Mouse (Mus musculus) T-helper 17 cell (primary cell): ENCODE data around the gene Ly6g6f.

Experiments
- in situ Hi-C, 2 experiments: fragments of 300-600 bp; cut with MboI, MseI; formaldehyde crosslinking; loops; 1 replicate in 1 of 2; 2 replicates in 1 of 2; pipeline ENCODE4 v1.15.1; 2025; ENCODE audit warnings: high pct_unique_total_duplicates in 2 of 2

Ly6g6f gene

GRCm38 (mm10) chr17:35077786-35078233 lies 7.6 kb downstream of the Ly6g6f start, which contains the start of gene Ly6g6d:
TSS of gene Ly6g6d (minus strand) at chr17:35078065.
- in situ Hi-C loops, result no loop called here

DNA sequence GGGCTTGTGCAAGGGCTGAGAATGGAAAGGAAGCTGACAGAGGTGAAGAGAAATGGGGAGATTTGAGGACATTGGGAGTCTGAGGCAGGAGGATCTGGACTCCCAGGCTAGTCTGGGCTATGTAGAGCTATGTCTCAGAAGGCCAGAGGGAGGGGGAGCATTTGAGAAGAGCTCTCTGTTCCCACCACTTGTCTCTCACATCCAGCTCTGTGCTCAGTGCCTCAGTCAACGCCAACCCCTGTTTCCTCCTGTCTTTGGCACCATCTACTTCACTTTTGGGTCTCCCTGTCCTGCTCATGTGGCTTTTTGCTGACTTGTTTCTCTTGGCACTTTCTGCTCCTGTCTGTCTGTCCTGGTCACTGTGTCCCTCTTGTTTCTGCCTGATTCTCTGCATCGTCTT lies 8.1 kb downstream of the Ly6g6f start:
- in situ Hi-C loops, result no loop called here

DNA sequence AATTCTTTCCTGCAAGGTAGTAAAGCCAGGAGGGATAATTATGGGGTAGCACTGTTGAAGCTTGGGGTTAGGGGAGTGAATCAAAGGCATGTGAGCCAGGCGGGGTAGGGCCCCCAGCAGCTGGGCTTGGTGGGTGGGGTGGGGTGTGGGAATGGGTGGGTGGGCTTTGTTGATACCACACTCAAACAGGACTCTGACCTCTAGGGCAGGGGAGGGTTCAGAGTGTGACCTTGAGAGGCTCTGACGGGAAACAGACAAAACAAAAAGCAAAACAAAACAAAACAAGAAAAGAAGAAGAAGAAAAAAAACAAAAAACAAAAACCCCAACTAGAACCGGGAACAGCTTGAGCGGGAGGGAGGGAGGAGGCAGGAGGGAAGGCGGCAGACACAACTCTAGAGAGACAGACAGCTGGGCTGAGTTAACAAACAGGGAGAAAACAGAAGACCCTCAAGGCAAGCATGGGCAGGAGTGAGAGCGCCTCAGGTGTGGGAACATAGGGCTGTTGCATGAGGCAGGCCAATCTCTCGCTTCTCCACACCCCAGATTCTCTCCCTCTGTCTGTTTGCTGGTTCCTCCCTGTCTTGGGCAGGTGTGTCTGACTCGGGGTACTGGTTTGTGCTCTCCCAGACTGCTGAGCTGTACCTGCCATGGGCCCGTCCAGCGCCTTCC lies 8.8 kb downstream of the Ly6g6f start, which contains the start of gene Ly6g6e:
Gene Ly6g6e, plus strand, starts transcription at position 396 of the 670 bp plus-strand sequence.
- in situ Hi-C loops, result no loop called here

DNA sequence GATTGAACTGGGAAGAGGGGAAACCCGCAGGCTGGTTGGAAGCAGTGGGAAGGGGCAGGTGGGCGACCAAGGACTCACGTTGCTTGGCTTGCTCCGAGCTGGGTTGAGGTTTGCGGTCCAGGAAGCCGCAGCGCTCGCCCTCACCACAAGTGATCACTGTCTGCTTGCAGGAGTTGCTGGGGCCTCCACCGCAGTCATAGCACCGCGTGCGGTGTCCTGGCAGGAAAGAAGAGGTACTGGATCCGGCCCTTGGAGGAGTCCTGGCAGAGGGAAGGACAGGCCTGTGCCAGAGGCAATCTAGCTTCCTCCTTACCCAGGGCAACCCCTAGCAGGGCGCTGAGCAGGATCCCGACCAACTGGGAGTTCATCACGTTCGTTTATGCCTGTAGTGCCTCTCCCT lies 11.3 kb downstream of the Ly6g6f start:
- in situ Hi-C loops, result no loop called here

DNA sequence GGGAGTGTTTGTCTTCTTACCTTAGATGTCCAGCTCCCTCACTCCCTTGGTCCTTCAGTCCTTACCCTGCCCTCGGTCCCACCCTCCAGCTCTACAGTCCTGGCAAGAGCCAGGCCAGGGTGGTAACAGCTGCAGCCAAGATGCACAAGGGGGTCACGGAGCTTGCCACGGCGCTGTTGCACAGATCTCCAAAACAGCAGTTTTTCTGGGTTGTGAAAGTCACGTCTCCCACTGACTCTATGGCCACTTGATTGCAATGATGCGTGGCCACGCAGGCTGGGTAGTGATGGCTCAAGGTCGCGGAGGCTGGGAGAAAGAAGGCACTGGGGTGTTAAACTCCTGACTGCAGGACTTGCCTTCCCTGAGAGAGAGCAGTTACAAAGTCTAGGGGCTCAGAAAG lies 14.0 kb downstream of the Ly6g6f start:
- in situ Hi-C loops, result no loop called here

DNA sequence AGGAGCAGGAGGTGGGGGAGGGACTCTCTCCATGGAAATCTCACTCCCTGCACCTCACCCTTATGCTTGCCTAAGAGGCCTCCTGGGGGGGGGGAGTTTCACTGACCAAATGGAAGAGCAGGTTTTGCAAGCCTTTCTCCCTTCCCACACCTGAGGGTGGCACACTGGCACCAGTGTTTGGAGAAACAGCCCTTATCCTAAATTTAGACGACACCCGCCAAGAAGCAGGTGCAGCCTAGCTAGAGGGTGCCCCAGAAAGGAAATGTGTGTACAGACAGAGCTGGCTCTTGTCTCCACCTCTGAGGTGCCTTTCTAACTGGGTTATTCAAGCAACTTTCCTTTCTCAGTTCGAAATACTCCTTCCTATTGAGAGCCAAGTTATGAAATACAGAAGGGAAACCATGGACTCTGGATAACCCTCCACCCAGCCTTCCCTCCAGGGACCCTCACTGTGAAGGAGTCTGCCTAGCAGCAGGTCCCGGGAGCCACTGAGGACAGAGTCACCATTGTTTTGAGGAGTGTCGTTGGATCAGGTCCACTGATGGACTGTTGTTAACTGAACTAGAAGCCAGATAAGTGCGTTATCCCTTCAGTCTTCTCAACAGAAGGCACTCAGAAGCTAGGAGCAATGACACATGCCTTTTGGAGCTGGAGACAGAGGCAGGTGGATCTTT lies 14.7 kb downstream of the Ly6g6f start:
- in situ Hi-C loops, result no loop called here

GRCm38 (mm10) chr17:35068213-35068914 lies 17.0 kb downstream of the Ly6g6f start:
- in situ Hi-C loops, result no loop called here

DNA sequence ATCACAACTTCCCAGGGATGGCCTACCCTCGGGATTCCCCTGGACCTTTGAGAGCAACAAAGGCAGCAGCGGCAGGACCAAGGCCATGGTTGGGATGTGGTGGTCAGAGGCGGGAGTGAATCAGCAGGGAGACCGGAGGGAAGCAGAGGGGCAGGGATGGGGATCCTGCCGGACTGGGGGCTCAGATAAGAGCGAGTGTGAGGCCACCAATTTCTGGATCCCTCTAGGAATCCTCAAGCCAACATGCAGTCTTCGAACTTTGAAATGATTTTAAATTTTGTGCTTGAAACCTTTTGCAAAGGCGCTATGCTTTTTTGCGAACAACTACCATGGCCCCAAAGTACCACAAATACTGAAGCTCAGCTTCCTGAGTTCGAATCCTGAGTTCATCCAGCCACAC lies 19.3 kb downstream of the Ly6g6f start, which contains the start of gene Mpig6b:
Gene Mpig6b, minus strand, starts transcription at position 101 of the 400 bp plus-strand sequence.
- in situ Hi-C loops, result no loop called here

DNA sequence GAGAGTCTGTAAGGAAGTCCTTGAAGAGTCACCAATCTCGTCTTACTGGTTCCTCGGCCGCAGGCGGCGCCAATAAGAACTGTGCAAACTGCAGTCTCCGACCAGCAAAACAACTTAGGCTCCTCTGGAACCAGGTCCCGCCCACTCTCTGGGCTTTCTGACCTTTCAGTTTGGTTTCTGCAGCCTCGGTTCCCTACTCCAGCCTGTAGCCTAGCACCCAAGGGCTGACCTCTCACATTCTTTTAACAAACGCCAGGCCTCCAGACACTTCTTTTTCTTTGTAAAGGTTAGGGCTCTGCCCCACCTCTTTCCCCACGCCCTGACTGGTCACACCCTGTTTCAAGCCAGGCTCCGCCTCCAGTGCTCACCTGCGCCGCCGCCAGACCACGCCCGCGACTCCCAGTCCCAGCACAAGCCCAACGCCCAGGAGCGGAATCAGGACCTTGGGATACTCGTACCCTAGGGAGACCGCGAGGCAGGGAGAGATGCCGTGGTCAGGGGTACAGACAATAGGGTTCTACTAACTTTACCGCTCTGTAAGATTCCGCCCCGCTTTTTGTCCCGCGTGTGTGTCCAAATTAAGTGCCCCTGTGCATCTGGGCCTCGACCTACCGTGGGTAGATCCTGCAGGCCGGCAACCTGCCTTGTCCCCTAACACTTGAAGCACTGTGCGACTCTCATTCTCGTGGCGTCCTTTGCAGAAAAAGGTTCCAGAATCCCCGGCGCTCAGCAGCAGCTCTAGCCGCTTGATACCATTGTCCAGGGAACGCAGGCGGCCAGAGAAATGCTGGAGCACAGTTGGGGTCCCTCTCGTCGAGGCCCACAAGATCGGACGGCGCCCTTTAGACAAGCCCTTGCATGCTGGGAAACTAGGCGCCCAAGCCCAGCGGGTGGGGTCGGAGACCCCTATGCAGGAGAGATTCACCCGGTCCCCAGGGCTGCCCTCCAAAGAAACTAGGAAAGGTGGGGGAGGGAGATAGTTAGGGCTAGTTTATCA lies 20.2 kb downstream of the Ly6g6f start, which contains the start of gene Ly6g6c:
Gene Ly6g6c, plus strand, starts transcription at position 438 of the 997 bp plus-strand sequence.
- in situ Hi-C loops, result loop anchor here (5.0 kb wide), 1 partner anchor 43 kb away; no protein-coding TSS in a partner anchor

DNA sequence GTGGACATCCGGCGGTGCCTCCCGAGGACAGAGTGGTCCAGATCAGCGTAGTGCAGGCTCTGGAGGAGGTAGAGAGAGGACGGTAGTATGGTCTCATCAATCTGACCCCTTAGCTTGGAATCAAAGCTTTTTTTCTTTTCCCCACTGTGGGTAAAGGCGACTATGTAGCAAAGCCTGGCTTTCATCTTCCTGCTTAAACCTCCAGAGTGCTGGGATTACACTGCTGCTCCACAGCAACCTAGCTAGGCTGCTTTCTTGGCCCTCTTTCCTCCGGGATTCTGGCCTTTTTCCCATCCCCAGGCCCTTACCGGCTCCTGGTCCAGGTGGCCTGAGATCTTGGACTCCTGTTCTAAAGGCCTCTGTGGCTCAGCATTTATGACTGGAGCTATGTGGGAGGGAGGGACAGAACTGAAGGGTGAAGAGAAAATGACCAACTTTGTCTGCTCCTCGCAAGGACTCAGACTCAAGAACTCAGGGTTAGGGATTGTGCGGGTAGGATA lies 21.0 kb downstream of the Ly6g6f start:
- in situ Hi-C loops, result loop anchor here (5.0 kb wide), 1 partner anchor 42 kb away; no protein-coding TSS in a partner anchor

DNA sequence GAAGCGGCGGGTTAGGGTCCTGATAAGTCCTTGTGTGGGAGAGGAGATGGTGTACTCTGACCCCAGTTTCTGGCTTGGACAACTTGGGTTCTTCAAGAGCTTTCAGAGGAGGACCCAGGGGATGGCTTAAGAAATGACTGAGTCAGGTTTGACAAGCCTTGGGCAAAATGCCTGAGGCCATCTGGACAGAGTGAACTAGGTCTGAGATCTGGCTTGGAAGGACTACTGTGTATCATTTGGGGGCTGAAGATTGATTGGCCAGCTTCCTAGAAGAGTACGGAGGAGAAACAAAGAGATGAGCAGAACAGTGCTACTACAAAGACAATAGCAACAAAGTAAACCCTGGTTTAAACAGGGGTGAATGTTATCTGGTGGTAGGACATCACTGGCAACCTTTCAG lies 21.9 kb downstream of the Ly6g6f start:
- in situ Hi-C loops, result loop anchor here (5.0 kb wide), 1 partner anchor 41 kb away; no protein-coding TSS in a partner anchor

- in situ Hi-C loops, result loop anchor here (5.0 kb wide), 1 partner anchor 39 kb away; no protein-coding TSS in a partner anchor
Measured at GRCm38 (mm10) chr17:35061299-35061698, 24.1 kb downstream of the Ly6g6f start.

- in situ Hi-C loops, result loop anchor here (5.0 kb wide), 1 partner anchor 39 kb away; no protein-coding TSS in a partner anchor
Measured at GRCm38 (mm10) chr17:35060737-35061297, 24.6 kb downstream of the Ly6g6f start.

GRCm38 (mm10) chr17:35060071-35060470 lies 25.3 kb downstream of the Ly6g6f start:
- in situ Hi-C loops, result loop anchor here (5.0 kb wide), 1 partner anchor 38 kb away; no protein-coding TSS in a partner anchor

DNA sequence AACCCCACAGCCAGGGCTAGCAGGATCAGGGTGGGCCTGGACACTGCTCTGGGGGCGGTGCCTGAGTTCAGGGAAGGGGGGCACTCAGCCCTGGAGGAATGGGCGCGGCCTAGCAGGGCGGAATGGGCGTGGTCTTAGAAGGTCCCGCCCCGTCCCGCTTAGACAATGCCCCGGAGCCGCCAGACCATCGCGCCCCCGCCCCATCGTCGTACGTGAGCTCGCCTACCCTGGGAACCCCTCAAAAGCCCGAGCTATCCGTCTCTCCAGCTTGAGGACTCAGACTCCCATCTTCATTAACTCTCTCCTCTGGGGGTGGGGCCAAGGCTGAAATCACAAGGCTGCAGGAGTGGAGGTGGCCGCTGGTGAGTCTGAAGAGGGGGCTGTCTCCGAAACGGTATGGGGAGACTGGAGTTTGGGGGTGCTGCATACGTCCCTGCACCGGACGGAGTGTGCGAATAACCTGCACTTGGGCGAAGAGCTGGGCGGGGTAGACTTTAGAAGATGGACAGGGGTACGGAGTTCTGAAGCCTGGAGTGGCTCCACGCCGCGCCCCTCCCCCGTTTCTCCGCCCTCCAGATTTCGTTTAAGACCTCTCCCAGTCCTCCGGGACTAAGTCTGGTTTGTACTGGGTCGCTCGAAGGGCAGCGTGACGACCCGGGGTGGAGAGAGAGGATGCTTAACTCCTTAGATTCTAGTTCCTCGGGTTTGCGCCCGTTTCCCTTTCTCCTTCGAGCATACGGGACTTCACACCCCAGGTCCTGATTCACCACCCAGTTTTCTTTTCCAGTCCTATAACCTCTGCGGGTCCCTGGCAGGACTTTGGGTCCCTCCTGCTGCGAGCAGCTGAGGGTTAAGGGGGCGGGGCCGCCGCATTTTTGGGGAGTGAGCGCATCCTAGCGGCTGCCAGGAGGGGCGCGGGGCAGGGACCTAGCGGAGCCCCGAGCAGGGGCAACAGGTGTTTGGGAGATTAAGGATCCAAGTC lies 26.2 kb downstream of the Ly6g6f start, which contains the start of gene Ddah2:
Gene Ddah2, plus strand, starts transcription at position 125 of the 982 bp plus-strand sequence.
- in situ Hi-C loops, result loop anchor here in 1 of 2 experiments (10.0 kb wide), 1 partner anchor 796 kb away; no protein-coding TSS in a partner anchor

- in situ Hi-C loops, result loop anchor here in 1 of 2 experiments (10.0 kb wide), 1 partner anchor 796 kb away; no protein-coding TSS in a partner anchor
Measured at GRCm38 (mm10) chr17:35058316-35058715, 27.1 kb downstream of the Ly6g6f start.

- in situ Hi-C loops, result loop anchor here in 1 of 2 experiments (10.0 kb wide), 1 partner anchor 798 kb away; no protein-coding TSS in a partner anchor
Measured at GRCm38 (mm10) chr17:35057090-35057489, 28.3 kb downstream of the Ly6g6f start.
